Mouse (Mus musculus): Measurements from ENCODE around the gene Btg4. TPM values are rescaled to one million over a fixed set of nuclear protein-coding genes. Genes with fewer than 3 reads are reported as not detected.

The Btg4 gene
- total and polyA plus RNA-seq, 2 experiments from 2014 or later, result not detected

GRCm38 (mm10) chr9:51076979-51077315 is 16.2 kb downstream of the Btg4 start, which contains the start of gene Layn:
Gene Layn, minus strand, starts transcription at chr9:51077094.
- DNase-seq, result peak; percentile 77
- Histone ChIP-seq H3K9me3 (ENCODE audit: low read length) (no peaks in the 10 kb centered on the region), H3K4me2 (ENCODE audit: low read depth) (peak within 1 kb of the TSS; percentile 66), H3K27me3 (ENCODE audit: insufficient read depth, low read length) (no peaks in the 10 kb centered on the region), H3K36me3 (ENCODE audit: insufficient read depth) (no peaks in the 10 kb centered on the region), H3K9ac (peak within 1 kb of the TSS; percentile 44), H3K27ac (ENCODE audit: low read depth, low read length) (no peak within 1 kb of the TSS), H3K4me1 (ENCODE audit: insufficient read depth) (peaks cover 11% of the 10 kb centered on the region; the same call in 1 of the 2 replicates), H3K4me3 (ENCODE audit: low read depth, low read length) (peak within 1 kb of the TSS; percentile 34)
- 0 out of 2 replicates have a peak, but pooled peaks have one; percentile 14 for TF ChIP-seq CTCF (IDR thresholded peaks at IDR 0.05; ENCODE audit: low read depth)
- ATAC-seq, result peak; percentile 95
- WGBS, result 2% methylated on average over 14 of the region's 14 CpGs

GRCm38 (mm10) chr9:51081614-51082013 is 20.9 kb downstream of the Btg4 start:
- 0 out of 2 replicates have a peak, but pooled peaks cover 2% of the 10 kb centered on the region for H3K4me1 ChIP-seq (ENCODE audit: insufficient read depth)
- TF ChIP-seq CTCF (IDR thresholded peaks at IDR 0.05; ENCODE audit: low read depth), result no peak
- DNase-seq (no peak), ATAC-seq (no peak)
- WGBS, result 89% methylated on average over 5 of the region's 5 CpGs
- no peaks in the 10 kb centered on the region for H3K36me3 ChIP-seq (ENCODE audit: insufficient read depth)
- H3K4me2 ChIP-seq (ENCODE audit: low read depth), result no peak overlapping the region
- no peak overlapping the region for H3K4me3 ChIP-seq (ENCODE audit: low read depth, low read length)
- no peak overlapping the region for H3K9ac ChIP-seq
- H3K9me3 ChIP-seq (ENCODE audit: low read length), result no peaks in the 10 kb centered on the region
- H3K27ac ChIP-seq (ENCODE audit: low read depth, low read length), result no peak overlapping the region
- H3K27me3 ChIP-seq (ENCODE audit: insufficient read depth, low read length), result no peaks in the 10 kb centered on the region

GRCm38 (mm10) chr9:51093697-51094096 is 33.0 kb downstream of the Btg4 start:
- H3K4me1 ChIP-seq (ENCODE audit: insufficient read depth), result no peaks in the 10 kb centered on the region
- no peak overlapping the region for H3K4me3 ChIP-seq (ENCODE audit: low read depth, low read length)
- no peak for DNase-seq
- no peaks in the 10 kb centered on the region for H3K27me3 ChIP-seq (ENCODE audit: insufficient read depth, low read length)
- no peak overlapping the region for H3K27ac ChIP-seq (ENCODE audit: low read depth, low read length)
- no peaks in the 10 kb centered on the region for H3K9me3 ChIP-seq (ENCODE audit: low read length)
- TF ChIP-seq CTCF (IDR thresholded peaks at IDR 0.05; ENCODE audit: low read depth), result no peak
- WGBS, result 75% methylated on average over 5 of the region's 5 CpGs
- H3K36me3 ChIP-seq (ENCODE audit: insufficient read depth), result no peaks in the 10 kb centered on the region
- H3K9ac ChIP-seq, result no peak overlapping the region
- ATAC-seq, result no peak
- H3K4me2 ChIP-seq (ENCODE audit: low read depth), result no peak overlapping the region

- H3K4me1 ChIP-seq (ENCODE audit: insufficient read depth), result no peaks in the 10 kb centered on the region
- H3K27me3 ChIP-seq (ENCODE audit: insufficient read depth, low read length), result no peaks in the 10 kb centered on the region
- H3K4me3 ChIP-seq (ENCODE audit: low read depth, low read length), result no peak overlapping the region
- no peaks in the 10 kb centered on the region for H3K9me3 ChIP-seq (ENCODE audit: low read length)
- no peak for TF ChIP-seq CTCF (IDR thresholded peaks at IDR 0.05; ENCODE audit: low read depth)
- ATAC-seq (no peak), DNase-seq (no peak)
- no peak overlapping the region for H3K9ac ChIP-seq
- no peak overlapping the region for H3K4me2 ChIP-seq (ENCODE audit: low read depth)
- WGBS, result 45% methylated on average over 2 of the region's 2 CpGs
- H3K27ac ChIP-seq (ENCODE audit: low read depth, low read length), result no peak overlapping the region
- no peaks in the 10 kb centered on the region for H3K36me3 ChIP-seq (ENCODE audit: insufficient read depth)
Observed at GRCm38 (mm10) chr9:51096306-51096705, 35.6 kb downstream of the Btg4 start.

GRCm38 (mm10) chr9:51101756-51102425 is 41.2 kb downstream of the Btg4 start, which contains the start of gene 4833427G06Rik:
Gene 4833427G06Rik, minus strand, starts transcription at chr9:51102078.
- no peak within 1 kb of the TSS for H3K9ac ChIP-seq
- 10% methylated on average over 27 of the region's 27 CpGs for WGBS

GRCm38 (mm10) chr9:51102963-51103807 is 42.5 kb downstream of the Btg4 start:
- H3K27me3 ChIP-seq (ENCODE audit: insufficient read depth, low read length), result 0 out of 2 replicates have a peak, but pooled peaks cover 2% of the 10 kb centered on the region
- H3K36me3 ChIP-seq (ENCODE audit: insufficient read depth), result no peaks in the 10 kb centered on the region
- no peaks in the 10 kb centered on the region for H3K9me3 ChIP-seq (ENCODE audit: low read length)
- ATAC-seq (peak; percentile 78), DNase-seq (peak; percentile 56)
- TF ChIP-seq CTCF (IDR thresholded peaks at IDR 0.05; ENCODE audit: low read depth), result no peak
- H3K4me1 ChIP-seq (ENCODE audit: insufficient read depth), result no peaks in the 10 kb centered on the region
- 3% methylated on average over 43 of the region's 44 CpGs for WGBS
- H3K4me2 ChIP-seq (ENCODE audit: low read depth), result peak overlapping the region; percentile 100
- peak overlapping the region; percentile 63 for H3K9ac ChIP-seq
- peak overlapping the region; percentile 51 for H3K4me3 ChIP-seq (ENCODE audit: low read depth, low read length)
- no peak overlapping the region for H3K27ac ChIP-seq (ENCODE audit: low read depth, low read length)

More at GRCm38 (mm10) chr9:51101756-51102425, 41.2 kb downstream of the Btg4 start, which contains the start of gene 4833427G06Rik:
- no peaks in the 10 kb centered on the region for H3K9me3 ChIP-seq (ENCODE audit: low read length)
- ATAC-seq (peak; percentile 82), DNase-seq (peak; percentile 67)
- H3K36me3 ChIP-seq (ENCODE audit: insufficient read depth), result no peaks in the 10 kb centered on the region
- no peak within 1 kb of the TSS for H3K27ac ChIP-seq (ENCODE audit: low read depth, low read length)
- peak within 1 kb of the TSS; percentile 100 for H3K4me2 ChIP-seq (ENCODE audit: low read depth)
- no peaks in the 10 kb centered on the region for H3K4me1 ChIP-seq (ENCODE audit: insufficient read depth)
- 0 out of 2 replicates have a peak within 1 kb of the TSS, but pooled peaks have one; percentile 1 for H3K4me3 ChIP-seq (ENCODE audit: low read depth, low read length)
- TF ChIP-seq CTCF (IDR thresholded peaks at IDR 0.05; ENCODE audit: low read depth), result peak; percentile 39
- H3K27me3 ChIP-seq (ENCODE audit: insufficient read depth, low read length), result 0 out of 2 replicates have a peak, but pooled peaks cover 2% of the 10 kb centered on the region
